Mouse (Mus musculus): ENCODE data around the gene Evi5l.

Gene Evi5l

GRCm38 (mm10) chr8:4205246-4206123 lies 39.1 kb downstream of the Evi5l start:
- CTCF ChIA-PET = no interaction called here

GRCm38 (mm10) chr8:4206182-4207015 lies 40.0 kb downstream of the Evi5l start:
- CTCF ChIA-PET = no interaction called here

- CTCF ChIA-PET = no interaction called here
These were observed 40.6 kb downstream of the Evi5l start for GRCm38 (mm10) chr8:4207016-4207350.

- CTCF ChIA-PET = no interaction called here
These were observed 44.7 kb downstream of the Evi5l start for GRCm38 (mm10) chr8:4211097-4211496.

GRCm38 (mm10) chr8:4212809-4213209 lies 46.4 kb downstream of the Evi5l start:
- CTCF ChIA-PET = interaction anchor here (0.6 kb wide), 1 partner anchor 283 kb away, joined by 11 read pairs; no protein-coding TSS in a partner anchor

- CTCF ChIA-PET = interaction anchor here (0.6 kb wide), 2 partner anchors 93 to 282 kb away, joined by 3 to 11 read pairs; no protein-coding TSS in a partner anchor
These were observed 47.0 kb downstream of the Evi5l start for GRCm38 (mm10) chr8:4213210-4214005.

- CTCF ChIA-PET = interaction anchor here (0.6 kb wide), 1 partner anchor 92 kb away, joined by 3 read pairs; no protein-coding TSS in a partner anchor
These were observed 47.9 kb downstream of the Evi5l start for GRCm38 (mm10) chr8:4214006-4214980.

- CTCF ChIA-PET = interaction anchor here (0.6 kb wide), 1 partner anchor 264 kb away, joined by 6 read pairs; no protein-coding TSS in a partner anchor
These were observed 49.9 kb downstream of the Evi5l start for GRCm38 (mm10) chr8:4216296-4216695.

- CTCF ChIA-PET = interaction anchor here (0.6 kb wide), 1 partner anchor 264 kb away, joined by 6 read pairs; no protein-coding TSS in a partner anchor
These were observed 50.6 kb downstream of the Evi5l start, which contains the start of gene Prr36 for GRCm38 (mm10) chr8:4216791-4217621. Gene Prr36 (minus strand): TSS chr8:4217459.

GRCm38 (mm10) chr8:4219617-4220016 lies 53.2 kb downstream of the Evi5l start:
- CTCF ChIA-PET = no interaction called here

GRCm38 (mm10) chr8:4222059-4222458 lies 55.7 kb downstream of the Evi5l start:
- CTCF ChIA-PET = no interaction called here

GRCm38 (mm10) chr8:4226323-4226722 lies 60.0 kb downstream of the Evi5l start:
- CTCF ChIA-PET = no interaction called here

GRCm38 (mm10) chr8:4226739-4227347 lies 60.5 kb downstream of the Evi5l start, which contains the start of gene Lrrc8e:
Gene Lrrc8e (plus strand): TSS chr8:4226827.
- CTCF ChIA-PET = no interaction called here

- CTCF ChIA-PET = no interaction called here
These were observed 61.6 kb downstream of the Evi5l start for GRCm38 (mm10) chr8:4227919-4228318.

- CTCF ChIA-PET = no interaction called here
These were observed 63.4 kb downstream of the Evi5l start for GRCm38 (mm10) chr8:4229784-4230183.

GRCm38 (mm10) chr8:4230612-4231351 lies 64.4 kb downstream of the Evi5l start:
- CTCF ChIA-PET = no interaction called here

- CTCF ChIA-PET = no interaction called here
These were observed 71.6 kb downstream of the Evi5l start for GRCm38 (mm10) chr8:4237814-4238433.
